Mouse (Mus musculus): ENCODE data around the gene Dscaml1. TPM values are rescaled to one million over a fixed set of nuclear protein-coding genes. Genes with fewer than 3 reads are reported as not detected.

Gene Dscaml1
- polyA plus RNA-seq, 1 experiment from 2014 or later, result 0.54 TPM

- Histone ChIP-seq H3K4me1 (ENCODE audit: control insufficient read depth, insufficient read depth, low read length) (peaks cover 4% of the 10 kb centered on the region), H3K9ac (ENCODE audit: low read length) (no peak overlapping the region), H3K4me3 (ENCODE audit: low read length) (no peak overlapping the region), H3K27ac (ENCODE audit: low read length) (no peak overlapping the region), H3K36me3 (ENCODE audit: control insufficient read depth, insufficient read depth) (no peaks in the 10 kb centered on the region), H3K27me3 (ENCODE audit: control insufficient read depth, insufficient read depth, low read length) (0 out of 2 replicates have a peak, but pooled peaks cover 2% of the 10 kb centered on the region), H3K4me2 (ENCODE audit: low read depth, low read length) (no peak overlapping the region), H3K9me3 (replicated peaks; ENCODE audit: control insufficient read depth, low read length) (no peaks in the 10 kb centered on the region)
- no peak for ATAC-seq (replicated peaks; ENCODE audit: extremely low read depth, insufficient read depth, low FRiP score)
- 37% methylated on average over 4 of the region's 4 CpGs for whole genome bisulfite sequencing
These were observed 10.5 kb upstream of the Dscaml1 start for GRCm38 (mm10) chr9:45415912-45416311.

GRCm38 (mm10) chr9:45417245-45417644, 9.2 kb upstream of the Dscaml1 start:
- no peak overlapping the region for H3K27ac ChIP-seq (ENCODE audit: low read length)
- peak overlapping the region; percentile 35 for H3K4me3 ChIP-seq (ENCODE audit: low read length)
- no peak overlapping the region for H3K9ac ChIP-seq (ENCODE audit: low read length)
- no peaks in the 10 kb centered on the region for H3K36me3 ChIP-seq (ENCODE audit: control insufficient read depth, insufficient read depth)
- no peaks in the 10 kb centered on the region for H3K27me3 ChIP-seq (ENCODE audit: control insufficient read depth, insufficient read depth, low read length)
- peak overlapping the region; percentile 41 for H3K4me2 ChIP-seq (ENCODE audit: low read depth, low read length)
- 17% methylated on average over 8 of the region's 8 CpGs for WGBS
- H3K4me1 ChIP-seq (ENCODE audit: control insufficient read depth, insufficient read depth, low read length), result no peaks in the 10 kb centered on the region; the same call in 1 of the 2 replicates
- no peak for ATAC-seq (replicated peaks; ENCODE audit: extremely low read depth, insufficient read depth, low FRiP score)
- H3K9me3 ChIP-seq (replicated peaks; ENCODE audit: control insufficient read depth, low read length), result no peaks in the 10 kb centered on the region

DNA sequence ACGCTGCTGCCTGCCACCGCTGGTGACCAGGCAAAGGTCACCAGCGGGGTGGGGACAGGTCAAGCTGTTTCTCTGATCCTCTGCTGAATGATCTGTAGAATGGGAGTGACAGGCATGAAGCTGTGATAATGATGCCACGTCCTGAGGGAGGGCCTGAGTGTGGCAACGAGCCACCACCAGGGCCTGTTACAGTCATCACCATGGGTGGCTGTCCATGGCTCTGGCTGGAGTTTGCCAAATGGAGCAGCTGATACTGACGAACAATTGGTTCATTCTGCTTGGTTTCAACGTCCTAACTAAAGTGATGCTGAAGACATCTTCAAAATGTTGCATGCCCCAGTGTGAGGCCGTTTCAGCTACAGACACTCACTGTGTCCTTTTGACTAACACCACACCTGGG, 8.2 kb upstream of the Dscaml1 start:
- Histone ChIP-seq H3K9ac (ENCODE audit: low read length) (no peak overlapping the region), H3K4me3 (ENCODE audit: low read length) (no peak overlapping the region), H3K27me3 (ENCODE audit: control insufficient read depth, insufficient read depth, low read length) (no peaks in the 10 kb centered on the region), H3K4me2 (ENCODE audit: low read depth, low read length) (no peak overlapping the region), H3K36me3 (ENCODE audit: control insufficient read depth, insufficient read depth) (no peaks in the 10 kb centered on the region), H3K9me3 (replicated peaks; ENCODE audit: control insufficient read depth, low read length) (no peaks in the 10 kb centered on the region), H3K4me1 (ENCODE audit: control insufficient read depth, insufficient read depth, low read length) (no peaks in the 10 kb centered on the region), H3K27ac (ENCODE audit: low read length) (no peak overlapping the region)
- WGBS, result 53% methylated on average over 8 of the region's 8 CpGs
- no peak for ATAC-seq (replicated peaks; ENCODE audit: extremely low read depth, insufficient read depth, low FRiP score)

- Histone ChIP-seq H3K9me3 (replicated peaks; ENCODE audit: control insufficient read depth, low read length) (no peaks in the 10 kb centered on the region), H3K4me2 (ENCODE audit: low read depth, low read length) (no peak overlapping the region), H3K27ac (ENCODE audit: low read length) (no peak overlapping the region), H3K9ac (ENCODE audit: low read length) (no peak overlapping the region), H3K27me3 (ENCODE audit: control insufficient read depth, insufficient read depth, low read length) (no peaks in the 10 kb centered on the region), H3K4me3 (ENCODE audit: low read length) (no peak overlapping the region), H3K36me3 (ENCODE audit: control insufficient read depth, insufficient read depth) (no peaks in the 10 kb centered on the region), H3K4me1 (ENCODE audit: control insufficient read depth, insufficient read depth, low read length) (no peaks in the 10 kb centered on the region)
- no peak for ATAC-seq (replicated peaks; ENCODE audit: extremely low read depth, insufficient read depth, low FRiP score)
- 59% methylated on average over 8 of the region's 8 CpGs for WGBS
These were observed 5.2 kb upstream of the Dscaml1 start for GRCm38 (mm10) chr9:45421209-45421608.

DNA sequence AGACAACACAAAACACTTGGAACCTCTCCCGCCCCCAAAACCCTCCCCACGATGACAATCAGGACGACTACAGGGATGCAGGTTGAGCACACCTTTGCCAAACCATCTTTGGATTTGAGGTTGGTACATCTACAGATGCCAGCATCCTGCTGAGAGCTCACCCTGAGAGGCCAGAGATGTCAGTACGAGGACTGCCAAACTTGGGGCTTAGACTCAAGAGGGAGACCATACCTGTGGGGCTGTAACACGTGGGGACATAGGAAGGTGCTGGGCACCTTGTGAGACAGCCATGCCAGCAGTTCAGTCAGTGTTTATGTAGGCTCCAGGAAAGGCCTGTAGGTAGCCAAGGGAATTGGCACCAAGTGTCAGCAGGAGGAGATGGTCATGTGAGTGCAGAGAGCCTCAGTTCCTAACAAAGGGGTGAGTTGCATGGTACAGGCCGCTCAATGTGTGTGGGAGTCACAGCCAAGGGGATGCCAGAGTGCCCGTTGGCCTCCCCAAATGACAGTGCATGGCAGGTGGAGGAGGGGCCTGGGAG, 3.6 kb upstream of the Dscaml1 start:
- 69% methylated on average over 7 of the region's 7 CpGs for WGBS
- no peaks in the 10 kb centered on the region for H3K9me3 ChIP-seq (replicated peaks; ENCODE audit: control insufficient read depth, low read length)
- H3K4me2 ChIP-seq (ENCODE audit: low read depth, low read length), result no peak overlapping the region
- no peak overlapping the region for H3K27ac ChIP-seq (ENCODE audit: low read length)
- no peak overlapping the region for H3K4me3 ChIP-seq (ENCODE audit: low read length)
- no peak overlapping the region for H3K9ac ChIP-seq (ENCODE audit: low read length)
- no peaks in the 10 kb centered on the region for H3K27me3 ChIP-seq (ENCODE audit: control insufficient read depth, insufficient read depth, low read length)
- H3K36me3 ChIP-seq (ENCODE audit: control insufficient read depth, insufficient read depth), result no peaks in the 10 kb centered on the region
- H3K4me1 ChIP-seq (ENCODE audit: control insufficient read depth, insufficient read depth, low read length), result no peaks in the 10 kb centered on the region
- ATAC-seq (replicated peaks; ENCODE audit: extremely low read depth, insufficient read depth, low FRiP score), result no peak

DNA sequence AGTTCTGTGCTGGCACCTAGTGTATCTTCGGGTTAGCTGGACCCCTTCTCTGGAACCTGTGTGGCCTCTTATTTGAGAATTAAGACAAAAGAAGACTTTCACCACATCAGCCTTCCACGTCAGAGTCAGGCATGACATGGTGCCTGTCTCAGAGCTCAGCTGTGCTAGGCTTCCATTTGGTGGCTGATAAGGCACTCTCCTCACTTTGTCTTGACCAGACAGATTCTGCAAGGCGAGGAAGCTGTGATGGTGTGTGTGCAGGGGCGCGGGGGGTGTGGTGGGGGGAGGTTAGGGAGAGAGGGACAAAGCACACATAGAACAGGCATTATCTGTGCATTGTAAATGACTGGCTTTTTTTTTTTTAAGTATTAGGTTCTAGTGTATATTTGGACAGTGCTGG, 3.0 kb downstream of the Dscaml1 start:
- no peak overlapping the region for H3K9ac ChIP-seq (ENCODE audit: low read length)
- peaks cover 6% of the 10 kb centered on the region; the same call in 1 of the 2 replicates for H3K4me1 ChIP-seq (ENCODE audit: control insufficient read depth, insufficient read depth, low read length)
- H3K4me3 ChIP-seq (ENCODE audit: low read length), result no peak overlapping the region
- no peak for ATAC-seq (replicated peaks; ENCODE audit: extremely low read depth, insufficient read depth, low FRiP score)
- H3K27ac ChIP-seq (ENCODE audit: low read length), result no peak overlapping the region
- H3K4me2 ChIP-seq (ENCODE audit: low read depth, low read length), result no peak overlapping the region
- 17% methylated on average over 5 of the region's 5 CpGs for WGBS
- H3K36me3 ChIP-seq (ENCODE audit: control insufficient read depth, insufficient read depth), result no peaks in the 10 kb centered on the region
- no peaks in the 10 kb centered on the region for H3K9me3 ChIP-seq (replicated peaks; ENCODE audit: control insufficient read depth, low read length)
- peaks cover 49% of the 10 kb centered on the region for H3K27me3 ChIP-seq (ENCODE audit: control insufficient read depth, insufficient read depth, low read length)

GRCm38 (mm10) chr9:45429951-45430697, 3.7 kb downstream of the Dscaml1 start:
- ATAC-seq (replicated peaks; ENCODE audit: extremely low read depth, insufficient read depth, low FRiP score), result no peak
- H3K27ac ChIP-seq (ENCODE audit: low read length), result no peak overlapping the region
- peaks cover 51% of the 10 kb centered on the region for H3K27me3 ChIP-seq (ENCODE audit: control insufficient read depth, insufficient read depth, low read length)
- H3K4me2 ChIP-seq (ENCODE audit: low read depth, low read length), result peak overlapping the region; percentile 64
- H3K9ac ChIP-seq (ENCODE audit: low read length), result no peak overlapping the region
- no peaks in the 10 kb centered on the region for H3K36me3 ChIP-seq (ENCODE audit: control insufficient read depth, insufficient read depth)
- peak overlapping the region; percentile 49 for H3K4me3 ChIP-seq (ENCODE audit: low read length)
- 3% methylated on average over 54 of the region's 54 CpGs for WGBS
- peaks cover 6% of the 10 kb centered on the region; the same call in 1 of the 2 replicates for H3K4me1 ChIP-seq (ENCODE audit: control insufficient read depth, insufficient read depth, low read length)
- no peaks in the 10 kb centered on the region for H3K9me3 ChIP-seq (replicated peaks; ENCODE audit: control insufficient read depth, low read length)

DNA sequence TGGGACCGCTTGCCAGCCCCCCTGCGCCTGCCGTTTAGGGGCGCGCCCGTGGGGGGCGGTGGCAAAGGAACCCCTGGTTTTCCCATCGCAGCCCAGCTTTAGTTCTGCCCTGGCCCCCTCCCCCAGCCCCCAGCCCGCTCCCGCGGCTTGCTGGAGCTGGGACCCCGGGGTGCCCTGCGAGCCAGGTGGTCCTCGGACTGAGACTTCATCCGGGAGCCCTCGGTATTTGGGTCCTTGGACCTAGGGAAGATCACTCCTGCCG, 4.2 kb downstream of the Dscaml1 start:
- Histone ChIP-seq H3K27me3 (ENCODE audit: control insufficient read depth, insufficient read depth, low read length) (peaks cover 51% of the 10 kb centered on the region), H3K4me1 (ENCODE audit: control insufficient read depth, insufficient read depth, low read length) (peaks cover 6% of the 10 kb centered on the region; the same call in 1 of the 2 replicates), H3K4me3 (ENCODE audit: low read length) (peak overlapping the region; percentile 49), H3K36me3 (ENCODE audit: control insufficient read depth, insufficient read depth) (no peaks in the 10 kb centered on the region), H3K9me3 (replicated peaks; ENCODE audit: control insufficient read depth, low read length) (no peaks in the 10 kb centered on the region), H3K27ac (ENCODE audit: low read length) (no peak overlapping the region), H3K9ac (ENCODE audit: low read length) (no peak overlapping the region), H3K4me2 (ENCODE audit: low read depth, low read length) (peak overlapping the region; percentile 64)
- ATAC-seq (replicated peaks; ENCODE audit: extremely low read depth, insufficient read depth, low FRiP score), result no peak
- 2% methylated on average over 16 of the region's 17 CpGs for WGBS

- WGBS, result 7% methylated on average over 26 of the region's 26 CpGs
These were observed 4.7 kb downstream of the Dscaml1 start for GRCm38 (mm10) chr9:45431150-45431549.

More at GRCm38 (mm10) chr9:45431150-45431549, 4.7 kb downstream of the Dscaml1 start:
- no peak overlapping the region for H3K9ac ChIP-seq (ENCODE audit: low read length)
- no peaks in the 10 kb centered on the region for H3K36me3 ChIP-seq (ENCODE audit: control insufficient read depth, insufficient read depth)
- H3K9me3 ChIP-seq (replicated peaks; ENCODE audit: control insufficient read depth, low read length), result no peaks in the 10 kb centered on the region
- peaks cover 51% of the 10 kb centered on the region for H3K27me3 ChIP-seq (ENCODE audit: control insufficient read depth, insufficient read depth, low read length)
- no peak overlapping the region for H3K27ac ChIP-seq (ENCODE audit: low read length)
- H3K4me1 ChIP-seq (ENCODE audit: control insufficient read depth, insufficient read depth, low read length), result peaks cover 6% of the 10 kb centered on the region; the same call in 1 of the 2 replicates
- peak overlapping the region; percentile 17 for H3K4me3 ChIP-seq (ENCODE audit: low read length)
- peak overlapping the region; percentile 64 for H3K4me2 ChIP-seq (ENCODE audit: low read depth, low read length)
- no peak for ATAC-seq (replicated peaks; ENCODE audit: extremely low read depth, insufficient read depth, low FRiP score)

All from heart, embryonic 16.5 days (tissue).